Mouse (Mus musculus) E14TG2a.4 (cell line): ENCODE results near the gene Copg1.

Experiments
- CTCF ChIP-seq: conservative IDR thresholded peaks from 2 replicates; pipeline ENCODE4 v1.5.1; 2014; ENCODE audit warnings: low read length
- NANOG ChIP-seq: IDR thresholded peaks from 2 replicates; pipeline ENCODE4 v1.6.1; 2014; ENCODE audit warnings: borderline replicate concordance, low read length, mixed read lengths
- POU5F1 ChIP-seq: IDR thresholded peaks from 2 replicates; pipeline ENCODE4 v1.6.1; 2014; ENCODE audit warnings: low read length, borderline replicate concordance

- TF ChIP-seq CTCF (no peak), NANOG (no peak), POU5F1 (no peak)
These were observed 8.0 kb upstream of the Copg1 start for GRCm38 (mm10) chr6:87879628-87880027.
